Mouse (Mus musculus): ENCODE data around the gene Fam214b. TPM values are rescaled to one million over a fixed set of nuclear protein-coding genes. Genes with fewer than 3 reads are reported as not detected.
A peak's percentile ranks its signal among the peaks of the same experiment; 100 is the strongest.

Gene Fam214b
- total and polyA plus RNA-seq, 3 experiments, result 1.3 to 3.8 TPM; not detected in 1

- no peak overlapping the region for H3K4me3 ChIP-seq (ENCODE audit: control insufficient read depth in 1 of 2, insufficient read depth in 1 of 2, low read depth in 2 of 2, low read length in 2 of 2)
- H3K9ac ChIP-seq (ENCODE audit: control insufficient read depth, low read depth, low read length, poor library complexity, severe bottlenecking), result no peak overlapping the region
- no peaks in the 10 kb centered on the region for H3K27me3 ChIP-seq (ENCODE audit: control insufficient read depth in 1 of 2, insufficient read depth in 2 of 2, low read length in 2 of 2)
- peaks cover under 1 to 2% of the 10 kb centered on the region in 2 experiments; a peak in 3 of 4 replicates for H3K36me3 ChIP-seq (ENCODE audit: control insufficient read depth in 1 of 2, insufficient read depth in 2 of 2, low read length in 2 of 2)
- H3K27ac ChIP-seq (ENCODE audit: control insufficient read depth, low read depth, low read length), result no peak overlapping the region
- TF ChIP-seq ZMIZ1 (IDR thresholded peaks at IDR 0.05; ENCODE audit: low read depth, low read length) (no peak), RCOR1 (IDR thresholded peaks at IDR 0.05; ENCODE audit: low read depth, low read length) (peak; percentile 11; the same call in 1 of the 2 replicates), USF1 (IDR thresholded peaks at IDR 0.05; ENCODE audit: low read depth, low read length) (0 out of 2 replicates have a peak, but pooled peaks have one; percentile 6), HCFC1 (IDR thresholded peaks at IDR 0.05; ENCODE audit: low read depth, low read length) (no peak), TAL1 (IDR thresholded peaks at IDR 0.05; ENCODE audit: low read length) (peak; percentile 36)
- no peak for DNase-seq (ENCODE audit: low read depth, low spot score)
- H3K9me3 ChIP-seq (replicated peaks; ENCODE audit: insufficient read depth, low read length), result no peaks in the 10 kb centered on the region
- H3K79me2 ChIP-seq (ENCODE audit: control insufficient read depth, insufficient read depth, low read length, poor library complexity), result peaks cover 6% of the 10 kb centered on the region
- peaks cover 0 to 6% of the 10 kb centered on the region in 2 experiments; a peak in 2 of 4 replicates for H3K4me1 ChIP-seq (ENCODE audit: control insufficient read depth in 1 of 2, insufficient read depth in 2 of 2, low read length in 2 of 2)
Observed at GRCm38 (mm10) chr4:43019641-43020465, 26.2 kb downstream of the Fam214b start.

GRCm38 (mm10) chr4:43019176-43019575 is 26.8 kb downstream of the Fam214b start:
- Histone ChIP-seq H3K27me3 (ENCODE audit: control insufficient read depth in 1 of 2, insufficient read depth in 2 of 2, low read length in 2 of 2) (no peaks in the 10 kb centered on the region), H3K27ac (ENCODE audit: control insufficient read depth, low read depth, low read length) (no peak overlapping the region), H3K9me3 (replicated peaks; ENCODE audit: insufficient read depth, low read length) (no peaks in the 10 kb centered on the region), H3K4me3 (ENCODE audit: control insufficient read depth in 1 of 2, insufficient read depth in 1 of 2, low read depth in 2 of 2, low read length in 2 of 2) (no peak overlapping the region), H3K79me2 (ENCODE audit: control insufficient read depth, insufficient read depth, low read length, poor library complexity) (no peaks in the 10 kb centered on the region; the same call in 1 of the 2 replicates), H3K9ac (ENCODE audit: control insufficient read depth, low read depth, low read length, poor library complexity, severe bottlenecking) (no peak overlapping the region), H3K4me1 (ENCODE audit: control insufficient read depth in 1 of 2, insufficient read depth in 2 of 2, low read length in 2 of 2) (no peaks in the 10 kb centered on the region), H3K36me3 (ENCODE audit: control insufficient read depth in 1 of 2, insufficient read depth in 2 of 2, low read length in 2 of 2) (peaks cover 0 to 2% of the 10 kb centered on the region in 2 experiments; a peak in 3 of 4 replicates)
- no peak for DNase-seq (ENCODE audit: low read depth, low spot score)
- TF ChIP-seq ZC3H11A (IDR thresholded peaks at IDR 0.05; ENCODE audit: low read depth, low read length) (no peak), RCOR1 (IDR thresholded peaks at IDR 0.05; ENCODE audit: low read depth, low read length) (no peak), EP300 (IDR thresholded peaks at IDR 0.05; ENCODE audit: low read depth in 1 of 2, low read length in 2 of 2) (no peak), CTCF (IDR thresholded peaks at IDR 0.05 in 2 of 3, conservative IDR thresholded peaks at IDR 0.05 in 1 of 3; ENCODE audit: control insufficient read depth in 1 of 3, insufficient read depth in 1 of 3, low read depth in 2 of 3, low read length in 3 of 3, poor library complexity in 1 of 3, severe bottlenecking in 1 of 3) (no peak), MYC (IDR thresholded peaks at IDR 0.05; ENCODE audit: low read depth, low read length) (no peak), ZKSCAN1 (IDR thresholded peaks at IDR 0.05; ENCODE audit: low read depth, low read length) (no peak)

GRCm38 (mm10) chr4:43018156-43018555 is 27.9 kb downstream of the Fam214b start:
- H3K27ac ChIP-seq (ENCODE audit: control insufficient read depth, low read depth, low read length), result no peak overlapping the region
- DNase-seq (ENCODE audit: low read depth, low spot score), result no peak
- no peaks in the 10 kb centered on the region for H3K4me1 ChIP-seq (ENCODE audit: control insufficient read depth in 1 of 2, insufficient read depth in 2 of 2, low read length in 2 of 2)
- H3K9ac ChIP-seq (ENCODE audit: control insufficient read depth, low read depth, low read length, poor library complexity, severe bottlenecking), result no peak overlapping the region
- H3K27me3 ChIP-seq (ENCODE audit: control insufficient read depth in 1 of 2, insufficient read depth in 2 of 2, low read length in 2 of 2), result no peaks in the 10 kb centered on the region
- peaks cover 0 to 2% of the 10 kb centered on the region in 2 experiments; a peak in 2 of 4 replicates for H3K36me3 ChIP-seq (ENCODE audit: control insufficient read depth in 1 of 2, insufficient read depth in 2 of 2, low read length in 2 of 2)
- H3K9me3 ChIP-seq (replicated peaks; ENCODE audit: insufficient read depth, low read length), result no peaks in the 10 kb centered on the region
- no peaks in the 10 kb centered on the region for H3K79me2 ChIP-seq (ENCODE audit: control insufficient read depth, insufficient read depth, low read length, poor library complexity)
- no peak overlapping the region for H3K4me3 ChIP-seq (ENCODE audit: control insufficient read depth in 1 of 2, insufficient read depth in 1 of 2, low read depth in 2 of 2, low read length in 2 of 2)
- TF ChIP-seq ZNF384 (IDR thresholded peaks at IDR 0.05; ENCODE audit: low read depth, low read length) (no peak), ETS1 (IDR thresholded peaks at IDR 0.05; ENCODE audit: low read depth, low read length) (no peak), POLR2A (IDR thresholded peaks at IDR 0.05; ENCODE audit: control insufficient read depth in 1 of 2, insufficient read depth in 1 of 2, low read depth in 1 of 2, low read length in 2 of 2, poor library complexity in 1 of 2) (no peak), BHLHE40 (IDR thresholded peaks at IDR 0.05; ENCODE audit: borderline replicate concordance, low read depth, low read length) (no peak), RAD21 (IDR thresholded peaks at IDR 0.05; ENCODE audit: low read depth, low read length) (no peak), NRF1 (IDR thresholded peaks at IDR 0.05; ENCODE audit: insufficient read depth, low read depth, low read length, poor library complexity, severe bottlenecking) (no peak), ZC3H11A (IDR thresholded peaks at IDR 0.05; ENCODE audit: low read depth, low read length) (no peak), ELF1 (IDR thresholded peaks at IDR 0.05; ENCODE audit: low read depth, low read length) (no peak), MEF2A (IDR thresholded peaks at IDR 0.05; ENCODE audit: extremely low read depth, insufficient replicate concordance, low read depth, low read length, poor library complexity, severe bottlenecking) (no peak), UBTF (IDR thresholded peaks at IDR 0.05; ENCODE audit: borderline replicate concordance, insufficient read depth, low read depth, low read length) (no peak), GATA1 (IDR thresholded peaks at IDR 0.05; ENCODE audit: low read depth, low read length) (no peak), KAT2A (conservative IDR thresholded peaks at IDR 0.05; ENCODE audit: low read depth, low read length) (no peak), EP300 (IDR thresholded peaks at IDR 0.05; ENCODE audit: low read depth in 1 of 2, low read length in 2 of 2) (no peak), MYC (IDR thresholded peaks at IDR 0.05; ENCODE audit: low read depth, low read length) (no peak), SMC3 (IDR thresholded peaks at IDR 0.05; ENCODE audit: low read depth, low read length) (no peak), POLR2AphosphoS2 (IDR thresholded peaks at IDR 0.05; ENCODE audit: low read length) (no peak), RCOR1 (IDR thresholded peaks at IDR 0.05; ENCODE audit: low read depth, low read length) (no peak)
